ENCODE assay signal across 15 mouse cellular contexts in the genomic region with DNA sequence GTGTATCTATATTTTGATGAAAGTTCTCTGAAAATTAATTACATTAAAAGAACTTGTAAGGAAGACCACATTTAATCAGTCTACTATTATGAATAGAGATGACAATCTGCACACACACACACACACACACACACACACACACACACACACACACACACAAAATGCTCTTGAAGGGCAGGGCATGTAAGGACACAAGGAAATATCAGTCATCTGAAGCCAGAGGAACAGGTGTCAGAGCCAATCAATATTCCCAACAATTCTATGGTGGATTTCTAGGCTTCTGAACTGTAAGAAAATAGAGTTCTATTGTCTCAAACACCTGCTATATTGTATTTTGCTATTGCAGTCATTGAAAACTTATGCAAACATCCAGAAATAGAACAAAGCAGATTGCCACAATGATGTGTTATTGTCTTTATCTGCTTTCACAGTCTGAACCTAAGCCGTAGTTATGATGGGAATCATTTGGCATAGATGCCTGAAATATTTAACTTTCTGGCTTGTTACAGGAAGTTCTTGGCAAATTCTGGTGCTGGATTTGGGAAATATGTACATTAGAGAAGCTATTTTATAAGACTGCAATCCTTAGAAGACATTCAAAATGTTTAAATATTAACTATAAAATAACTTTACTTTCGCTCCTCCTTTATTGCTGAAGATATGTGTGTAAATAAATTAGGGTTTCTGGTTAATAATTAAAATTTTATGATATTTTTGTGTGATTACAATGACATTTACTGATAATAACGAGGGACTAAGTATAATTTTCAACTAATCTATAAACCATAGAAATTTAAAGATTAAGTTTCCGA.
"Had no signal": no experiment of that assay in that cellular context is flagged by ENCODE, and none has a peak within 500 bp of the region (broad histone marks: within the 10 kb centered on the region; RNA-seq: fewer than 3 reads in every experiment).

No protein-coding gene starts in this region.

- H3K4me1 ChIP-seq: kidney, embryonic 15.5 days; liver, embryonic 13.5 days had no signal

- H3K9ac ChIP-seq: kidney, embryonic 15.5 days; liver, embryonic 13.5 days had no signal

- DNase-seq: kidney, adult 11 months; kidney, adult 8-10 months; kidney, postnatal 10 days; kidney, postnatal 36 days; liver, embryonic 13.5 days; lung, adult 2 months; lung, postnatal 14 days; lung, postnatal 4 days; midbrain, embryonic 14.5 days; right cerebral cortex, postnatal 25 days; spleen, adult 18-20 months; thymus, adult 2 months; thymus, postnatal 14 days had no signal

- H3K4me3 ChIP-seq: kidney, embryonic 15.5 days; liver, embryonic 13.5 days had no signal

- H3K27ac ChIP-seq: kidney, embryonic 15.5 days; liver, embryonic 13.5 days had no signal

- H3K27me3 ChIP-seq: kidney, embryonic 15.5 days; liver, embryonic 13.5 days had no signal

- H3K36me3 ChIP-seq: kidney, embryonic 15.5 days; liver, embryonic 13.5 days had no signal

- H3K4me2 ChIP-seq: kidney, embryonic 15.5 days; liver, embryonic 13.5 days; midbrain, embryonic 11.5 days had no signal

- H3K9me3 ChIP-seq: kidney, embryonic 15.5 days; liver, embryonic 13.5 days had no signal
